Mouse (Mus musculus) forebrain, embryonic 16.5 days (tissue): ENCODE measurements around the gene 1700001O22Rik. TPM values are rescaled to one million over a fixed set of nuclear protein-coding genes. Genes with fewer than 3 reads are reported as not detected.

Source experiments
- ATAC-seq: fragments of 200-750 bp; cut with Nextera tagmentation; 2 replicates; pipeline ENCODE4 v1.8.0; 2017; ENCODE audit warnings: mild to moderate bottlenecking, moderate library complexity
- H3K27ac ChIP-seq: fragments of 300-500 bp; sonication (generic); 2 replicates; pipeline ENCODE4 v1.5.1; 2014; ENCODE audit warnings: low read length, control low read depth
- H3K27me3 ChIP-seq: fragments of 300-500 bp; sonication (generic); replicated peaks from 2 replicates; pipeline ENCODE4 v1.6.1; 2014; ENCODE audit warnings: low read length; ENCODE audit not compliant: control insufficient read depth, insufficient read depth
- H3K36me3 ChIP-seq: fragments of 300-500 bp; sonication (generic); 2 replicates; pipeline ENCODE4 v1.6.1; 2014; ENCODE audit not compliant: control insufficient read depth, insufficient read depth
- H3K4me1 ChIP-seq: fragments of 300-500 bp; sonication (generic); replicated peaks from 2 replicates; pipeline ENCODE4 v1.6.1; 2014; ENCODE audit warnings: low read length; ENCODE audit not compliant: control insufficient read depth, insufficient read depth
- H3K4me2 ChIP-seq: fragments of 300-500 bp; sonication (generic); 2 replicates; pipeline ENCODE4 v1.6.1; 2014; ENCODE audit warnings: mild to moderate bottlenecking, low read length, control low read depth
- H3K4me3 ChIP-seq: fragments of 300-500 bp; sonication (generic); replicated peaks from 2 replicates; pipeline ENCODE4 v1.5.1; 2014; ENCODE audit warnings: mild to moderate bottlenecking, low read length, control low read depth
- H3K9ac ChIP-seq: fragments of 300-500 bp; sonication (generic); replicated peaks from 2 replicates; pipeline ENCODE4 v1.6.1; 2014; ENCODE audit warnings: low read depth, low read length, control low read depth
- H3K9me3 ChIP-seq: fragments of 300-500 bp; sonication (generic); 2 replicates; pipeline ENCODE4 v1.6.1; 2016; ENCODE audit warnings: low read length; ENCODE audit not compliant: control insufficient read depth
- WGBS: fragments of 180-500 bp; shearing (Covaris S2); extraction: QIAGEN DNeasy Blood & Tissue Kit; methylation state at CpG from one replicate; pipeline ENCODE4 v1.1.7; 2014; 5-methylcytosine and 5-hydroxymethylcytosine counted together
- polyA plus RNA-seq: library from polyadenylated mRNA; unstranded; fragments of >200 nt; fragmentation: Nextera tagmentation; extraction: Ambion mirVana; gene quantifications from 2 replicates; pipeline ENCODE4 v1.2.1, GENCODE M21; 2015

1700001O22Rik gene
- polyA plus RNA-seq, 1 experiment from 2014 or later, result 2.1 TPM

GRCm38 (mm10) chr2:30801067-30801852 lies 2.2 kb downstream of the 1700001O22Rik start:
- H3K9ac ChIP-seq, result peak overlapping the region; percentile 68
- peak overlapping the region; percentile 94 for H3K4me2 ChIP-seq
- 1% methylated on average over 74 of the region's 77 CpGs for WGBS
- no peaks in the 10 kb centered on the region for H3K9me3 ChIP-seq
- H3K27me3 ChIP-seq, result no peaks in the 10 kb centered on the region
- peaks cover 26% of the 10 kb centered on the region for H3K4me1 ChIP-seq
- H3K36me3 ChIP-seq, result no peaks in the 10 kb centered on the region
- H3K4me3 ChIP-seq, result peak overlapping the region; percentile 50
- H3K27ac ChIP-seq, result no peak overlapping the region
- ATAC-seq, result peak; percentile 60

- WGBS, result 36% methylated on average over 7 of the region's 7 CpGs
- H3K4me1 ChIP-seq, result peaks cover 30% of the 10 kb centered on the region
- H3K4me3 ChIP-seq, result peak overlapping the region; percentile 50
- H3K27ac ChIP-seq, result no peak overlapping the region
- H3K9ac ChIP-seq, result peak overlapping the region; percentile 68
- no peak for ATAC-seq
- no peaks in the 10 kb centered on the region for H3K36me3 ChIP-seq
- no peaks in the 10 kb centered on the region for H3K9me3 ChIP-seq
- no peaks in the 10 kb centered on the region for H3K27me3 ChIP-seq
- peak overlapping the region; percentile 94 for H3K4me2 ChIP-seq
These were observed 2.8 kb downstream of the 1700001O22Rik start for GRCm38 (mm10) chr2:30800671-30801066.

- Histone ChIP-seq H3K9me3 (no peaks in the 10 kb centered on the region), H3K36me3 (no peaks in the 10 kb centered on the region), H3K9ac (no peak overlapping the region), H3K4me2 (no peak overlapping the region), H3K27me3 (no peaks in the 10 kb centered on the region), H3K4me3 (no peak overlapping the region), H3K27ac (no peak overlapping the region), H3K4me1 (peaks cover 37% of the 10 kb centered on the region)
- WGBS, result 80% methylated on average over 3 of the region's 3 CpGs
- no peak for ATAC-seq
These were observed 4.0 kb downstream of the 1700001O22Rik start for GRCm38 (mm10) chr2:30799456-30799855.

DNA sequence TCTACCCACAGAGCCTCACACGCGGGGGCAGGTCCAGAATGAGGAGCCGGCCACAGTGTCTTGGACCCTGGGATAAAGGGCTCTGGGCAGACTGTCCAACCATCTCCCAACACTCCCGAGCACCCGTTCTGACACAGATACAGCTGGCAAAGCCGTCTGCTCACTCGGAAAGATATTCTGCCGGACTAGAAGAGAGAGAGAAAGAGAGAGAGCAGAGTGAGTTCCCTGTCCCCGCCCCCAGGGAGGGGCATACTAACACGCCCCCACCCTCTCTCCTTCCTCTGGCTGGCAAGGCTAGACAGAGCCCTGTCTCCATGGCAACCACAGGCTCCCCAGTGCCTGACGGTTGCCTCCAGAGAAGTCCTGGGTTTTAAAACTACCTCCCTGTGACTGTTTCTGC lies 7.1 kb downstream of the 1700001O22Rik start:
- H3K36me3 ChIP-seq, result no peaks in the 10 kb centered on the region
- H3K9me3 ChIP-seq, result no peaks in the 10 kb centered on the region
- H3K27ac ChIP-seq, result peak overlapping the region; percentile 61
- H3K4me3 ChIP-seq, result peak overlapping the region; percentile 25
- WGBS, result 2% methylated on average over 11 of the region's 11 CpGs
- H3K4me1 ChIP-seq, result peaks cover 34% of the 10 kb centered on the region
- peak; percentile 86 for ATAC-seq
- H3K4me2 ChIP-seq, result peak overlapping the region; percentile 50
- no peaks in the 10 kb centered on the region for H3K27me3 ChIP-seq
- peak overlapping the region; percentile 38 for H3K9ac ChIP-seq

GRCm38 (mm10) chr2:30795889-30796275 lies 7.6 kb downstream of the 1700001O22Rik start:
- no peaks in the 10 kb centered on the region for H3K36me3 ChIP-seq
- WGBS, result 50% methylated on average over 5 of the region's 5 CpGs
- no peaks in the 10 kb centered on the region for H3K9me3 ChIP-seq
- no peaks in the 10 kb centered on the region for H3K27me3 ChIP-seq
- peak overlapping the region; percentile 50; the same call in 1 of the 2 replicates for H3K4me2 ChIP-seq
- no peak for ATAC-seq
- peaks cover 29% of the 10 kb centered on the region for H3K4me1 ChIP-seq
- H3K27ac ChIP-seq, result peak overlapping the region; percentile 61
- H3K9ac ChIP-seq, result peak overlapping the region; percentile 38; the same call in 1 of the 2 replicates
- H3K4me3 ChIP-seq, result no peak overlapping the region

GRCm38 (mm10) chr2:30795271-30795888 lies 8.1 kb downstream of the 1700001O22Rik start:
- H3K27me3 ChIP-seq, result no peaks in the 10 kb centered on the region
- no peak overlapping the region; the same call in 1 of the 2 replicates for H3K27ac ChIP-seq
- no peaks in the 10 kb centered on the region for H3K36me3 ChIP-seq
- ATAC-seq, result no peak
- WGBS, result 65% methylated on average over 7 of the region's 7 CpGs
- H3K9ac ChIP-seq, result no peak overlapping the region
- no peak overlapping the region for H3K4me2 ChIP-seq
- no peaks in the 10 kb centered on the region for H3K9me3 ChIP-seq
- no peak overlapping the region for H3K4me3 ChIP-seq
- H3K4me1 ChIP-seq, result peaks cover 28% of the 10 kb centered on the region

GRCm38 (mm10) chr2:30794179-30795108 lies 9.0 kb downstream of the 1700001O22Rik start:
- Histone ChIP-seq H3K4me3 (peak overlapping the region; percentile 43), H3K9ac (peak overlapping the region; percentile 61)
- peak; percentile 68 for ATAC-seq

GRCm38 (mm10) chr2:30792061-30792460 lies 11.4 kb downstream of the 1700001O22Rik start:
- no peak for ATAC-seq
- Histone ChIP-seq H3K27me3 (no peaks in the 10 kb centered on the region), H3K9me3 (no peaks in the 10 kb centered on the region), H3K4me3 (no peak overlapping the region), H3K4me2 (no peak overlapping the region), H3K27ac (no peak overlapping the region), H3K9ac (no peak overlapping the region), H3K4me1 (peaks cover 29% of the 10 kb centered on the region), H3K36me3 (no peaks in the 10 kb centered on the region)
- 88% methylated on average over 7 of the region's 7 CpGs for WGBS

More at GRCm38 (mm10) chr2:30794179-30795108, 9.0 kb downstream of the 1700001O22Rik start:
- Histone ChIP-seq H3K27ac (peak overlapping the region; percentile 79), H3K4me2 (peak overlapping the region; percentile 58), H3K36me3 (no peaks in the 10 kb centered on the region), H3K9me3 (no peaks in the 10 kb centered on the region), H3K4me1 (peaks cover 28% of the 10 kb centered on the region), H3K27me3 (no peaks in the 10 kb centered on the region)
- 4% methylated on average over 48 of the region's 48 CpGs for WGBS

GRCm38 (mm10) chr2:30787466-30787865 lies 16.0 kb downstream of the 1700001O22Rik start:
- Histone ChIP-seq H3K9me3 (no peaks in the 10 kb centered on the region), H3K27me3 (no peaks in the 10 kb centered on the region), H3K4me1 (peaks cover 24% of the 10 kb centered on the region), H3K36me3 (no peaks in the 10 kb centered on the region), H3K9ac (peak overlapping the region; percentile 43), H3K4me3 (no peak overlapping the region), H3K27ac (peak overlapping the region; percentile 41; the same call in 1 of the 2 replicates), H3K4me2 (no peak overlapping the region)
- 69% methylated on average over 4 of the region's 4 CpGs for WGBS
- ATAC-seq, result no peak
